Comparison of ENCODE assay signal across 22 mouse cellular contexts in the genomic region with DNA sequence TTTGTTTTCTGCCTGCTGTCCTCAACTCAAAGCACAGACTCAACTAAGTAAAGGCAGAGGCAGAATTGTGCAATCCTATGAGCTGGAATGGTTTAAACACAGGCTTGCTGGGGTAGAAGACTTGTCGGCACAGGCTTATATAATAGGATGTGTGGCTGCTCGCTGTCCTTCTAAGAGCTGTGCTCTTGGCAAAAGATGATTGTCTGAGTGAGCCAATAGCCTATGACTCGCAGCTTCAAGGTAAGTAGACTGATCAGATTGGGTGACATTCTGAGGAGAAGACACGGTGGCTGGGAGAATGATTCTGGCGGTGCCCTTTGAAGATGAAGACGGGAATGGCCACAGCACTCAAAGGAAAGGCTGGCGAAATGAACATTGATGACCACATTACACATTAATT.
"Had no signal": no experiment of that assay in that cellular context is flagged by ENCODE, and none has a peak within 500 bp of the region (broad histone marks: within the 10 kb centered on the region; RNA-seq: fewer than 3 reads in every experiment).

No protein-coding gene starts in this region.

- H3K4me3 ChIP-seq: heart, embryonic 10.5 days; heart, embryonic 12.5 days; hindbrain, embryonic 13.5 days; hindbrain, embryonic 15.5 days; kidney, embryonic 15.5 days; limb, embryonic 13.5 days; limb, embryonic 15.5 days; liver, embryonic 12.5 days had no signal

- H3K27ac ChIP-seq: heart, embryonic 10.5 days; hindbrain, embryonic 13.5 days; hindbrain, embryonic 15.5 days; hindbrain, postnatal 0 days; kidney, embryonic 15.5 days; kidney, postnatal 0 days; limb, embryonic 13.5 days; limb, embryonic 15.5 days; liver, embryonic 12.5 days; liver, embryonic 14.5 days had no signal

- DNase-seq: gastrocnemius, postnatal 14 days; gastrocnemius, postnatal 36 days; heart, adult 18-20 months; heart, postnatal 10 days; heart, postnatal 36 days; kidney, adult 11 months; kidney, adult 2 months; kidney, adult 9 months; kidney, postnatal 14 days; kidney, postnatal 36 days; left cerebral cortex, postnatal 4 days had no signal
